Mouse (Mus musculus): ENCODE results near the gene Kif14. TPM values are rescaled to one million over a fixed set of nuclear protein-coding genes. Genes with fewer than 3 reads are reported as not detected.

The Kif14 gene
- polyA plus RNA-seq, 1 experiment, result 0.25 TPM

GRCm38 (mm10) chr1:136571530-136571929, 105.4 kb downstream of the Kif14 start:
- no peak for DNase-seq
- Histone ChIP-seq H3K4me1 (ENCODE audit: control insufficient read depth, insufficient read depth, low read length) (no peaks in the 10 kb centered on the region), H3K4me3 (replicated peaks; ENCODE audit: extremely low read depth, low read depth, low read length) (no peak overlapping the region)
- TF ChIP-seq POLR2A (IDR thresholded peaks at IDR 0.05; ENCODE audit: borderline replicate concordance, extremely low read depth, low read depth, low read length) (no peak), CTCF (IDR thresholded peaks at IDR 0.05; ENCODE audit: insufficient read depth, low read length) (no peak)
- 87% methylated on average over 10 of the region's 10 CpGs for WGBS

DNA sequence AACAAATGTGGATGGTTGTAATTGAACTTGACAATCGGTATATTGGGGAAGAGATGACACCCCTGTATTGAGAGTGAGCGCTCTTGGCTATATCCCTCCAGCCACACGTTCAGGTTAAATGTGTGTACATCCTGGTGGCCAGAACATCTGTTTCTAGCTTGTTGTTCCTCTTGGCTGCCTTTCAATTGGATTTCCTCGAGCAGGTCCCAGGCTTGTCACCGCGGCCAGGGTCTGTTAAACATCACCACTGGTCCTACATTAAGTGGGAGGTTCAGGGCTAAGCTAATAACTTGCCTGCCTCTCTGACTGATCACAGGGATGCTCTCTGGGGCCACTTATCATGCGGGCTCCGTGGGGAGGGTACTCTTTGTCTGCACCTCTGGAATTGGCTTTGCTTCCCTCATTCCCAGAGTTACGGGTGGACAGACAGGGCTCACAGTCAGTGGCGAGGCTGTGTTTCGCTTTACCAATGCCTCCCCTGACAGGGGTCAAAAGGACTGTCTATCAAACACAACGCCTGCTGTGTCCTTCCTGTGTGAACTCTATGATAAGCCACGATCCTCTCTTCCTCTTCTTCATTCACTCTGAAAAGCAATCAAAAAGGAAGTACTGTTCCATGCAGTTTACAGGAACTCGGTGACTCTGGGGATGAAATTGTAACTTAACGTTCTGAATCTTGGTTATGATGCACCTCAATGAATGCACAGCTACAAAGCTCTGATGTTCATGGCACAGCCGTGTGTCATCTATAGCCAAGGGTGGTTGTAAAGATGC, 111.9 kb downstream of the Kif14 start:
- Histone ChIP-seq H3K4me3 (replicated peaks; ENCODE audit: extremely low read depth, low read depth, low read length) (no peak overlapping the region), H3K4me1 (ENCODE audit: control insufficient read depth, insufficient read depth, low read length) (0 out of 2 replicates have a peak, but pooled peaks cover 2% of the 10 kb centered on the region)
- TF ChIP-seq POLR2A (IDR thresholded peaks at IDR 0.05; ENCODE audit: borderline replicate concordance, extremely low read depth, low read depth, low read length), result no peak
- TF ChIP-seq CTCF (IDR thresholded peaks at IDR 0.05; ENCODE audit: insufficient read depth, low read length), result no peak
- WGBS, result 34% methylated on average over 16 of the region's 16 CpGs
- DNase-seq, result no peak

GRCm38 (mm10) chr1:136579360-136579759, 113.2 kb downstream of the Kif14 start:
- Histone ChIP-seq H3K4me1 (ENCODE audit: control insufficient read depth, insufficient read depth, low read length) (0 out of 2 replicates have a peak, but pooled peaks cover 2% of the 10 kb centered on the region), H3K4me3 (replicated peaks; ENCODE audit: extremely low read depth, low read depth, low read length) (no peak overlapping the region)
- no peak for DNase-seq
- 72% methylated on average over 14 of the region's 14 CpGs for WGBS
- no peak for TF ChIP-seq CTCF (IDR thresholded peaks at IDR 0.05; ENCODE audit: insufficient read depth, low read length)

- Histone ChIP-seq H3K4me1 (ENCODE audit: control insufficient read depth, insufficient read depth, low read length) (0 out of 2 replicates have a peak, but pooled peaks cover 2% of the 10 kb centered on the region), H3K4me3 (replicated peaks; ENCODE audit: extremely low read depth, low read depth, low read length) (no peak overlapping the region)
- no peak for DNase-seq
- 52% methylated on average over 8 of the region's 8 CpGs for WGBS
- TF ChIP-seq POLR2A (IDR thresholded peaks at IDR 0.05; ENCODE audit: borderline replicate concordance, extremely low read depth, low read depth, low read length) (no peak), CTCF (IDR thresholded peaks at IDR 0.05; ENCODE audit: insufficient read depth, low read length) (no peak)
Measured at GRCm38 (mm10) chr1:136580266-136580665, 114.1 kb downstream of the Kif14 start.

Other genes with a start within 250 kb of the Kif14 start
- gene Inava, start 232.1 kb upstream of the Kif14 start, polyA plus RNA-seq (2012; rRNA removed), result 4.2 and 7.3 TPM in 2 replicates
- gene Gpr25, start 205.5 kb upstream of the Kif14 start, polyA plus RNA-seq (2012; rRNA removed), result 0.14 and 0.45 TPM in 2 replicates
- gene Camsap2, start 120.2 kb upstream of the Kif14 start, polyA plus RNA-seq (2012; rRNA removed), result 11.6 and 18.7 TPM in 2 replicates
- gene Ddx59, start 51.1 kb upstream of the Kif14 start, polyA plus RNA-seq (2012; rRNA removed), result 2.1 and 3.6 TPM in 2 replicates
- gene Zfp281, start 158.6 kb downstream of the Kif14 start, polyA plus RNA-seq (2012; rRNA removed), result 3.6 and 4.6 TPM in 2 replicates